Mouse (Mus musculus): Measurements from ENCODE around the gene Arhgef28. TPM values are rescaled to one million over a fixed set of nuclear protein-coding genes. Genes with fewer than 3 reads are reported as not detected.

Gene Arhgef28
- total and polyA plus RNA-seq, 2 experiments from 2014 or later, result 21.9 to 28.4 TPM

GRCm38 (mm10) chr13:98186179-98186578 lies 20.1 kb downstream of the Arhgef28 start:
- Histone ChIP-seq H3K36me3 (ENCODE audit: insufficient read depth, low read length) (no peaks in the 10 kb centered on the region), H3K4me3 (ENCODE audit: low read length) (no peak overlapping the region), H3K4me2 (ENCODE audit: low read depth, low read length) (no peak overlapping the region), H3K27ac (no peak overlapping the region), H3K9me3 (ENCODE audit: low read length) (no peaks in the 10 kb centered on the region), H3K27me3 (ENCODE audit: insufficient read depth, low read length) (no peaks in the 10 kb centered on the region), H3K9ac (replicated peaks; ENCODE audit: low read length) (no peak overlapping the region), H3K4me1 (ENCODE audit: insufficient read depth, low read length) (no peaks in the 10 kb centered on the region)
- no peak for TF ChIP-seq CTCF (IDR thresholded peaks at IDR 0.05; ENCODE audit: low read depth)
- ATAC-seq, result no peak
- 35% methylated on average over 5 of the region's 5 CpGs for WGBS
- peak; percentile 53 for DNase-seq (ENCODE audit: low spot score)

GRCm38 (mm10) chr13:98184632-98185031 lies 21.6 kb downstream of the Arhgef28 start:
- Histone ChIP-seq H3K36me3 (ENCODE audit: insufficient read depth, low read length) (no peaks in the 10 kb centered on the region), H3K27ac (no peak overlapping the region), H3K9me3 (ENCODE audit: low read length) (no peaks in the 10 kb centered on the region), H3K4me2 (ENCODE audit: low read depth, low read length) (no peak overlapping the region), H3K27me3 (ENCODE audit: insufficient read depth, low read length) (no peaks in the 10 kb centered on the region), H3K9ac (replicated peaks; ENCODE audit: low read length) (no peak overlapping the region), H3K4me1 (ENCODE audit: insufficient read depth, low read length) (no peaks in the 10 kb centered on the region), H3K4me3 (ENCODE audit: low read length) (no peak overlapping the region)
- no peak for DNase-seq (ENCODE audit: low spot score)
- no peak for TF ChIP-seq CTCF (IDR thresholded peaks at IDR 0.05; ENCODE audit: low read depth)
- ATAC-seq, result no peak
- WGBS, result 45% methylated on average over 3 of the region's 3 CpGs

- no peak overlapping the region for H3K27ac ChIP-seq
- H3K9ac ChIP-seq (replicated peaks; ENCODE audit: low read length), result no peak overlapping the region
Measured at GRCm38 (mm10) chr13:98183157-98183878, 22.9 kb downstream of the Arhgef28 start.

GRCm38 (mm10) chr13:98182330-98182729 lies 23.9 kb downstream of the Arhgef28 start:
- ATAC-seq, result no peak
- Histone ChIP-seq H3K4me3 (ENCODE audit: low read length) (no peak overlapping the region), H3K36me3 (ENCODE audit: insufficient read depth, low read length) (no peaks in the 10 kb centered on the region), H3K27ac (no peak overlapping the region), H3K4me2 (ENCODE audit: low read depth, low read length) (no peak overlapping the region), H3K27me3 (ENCODE audit: insufficient read depth, low read length) (no peaks in the 10 kb centered on the region), H3K9me3 (ENCODE audit: low read length) (no peaks in the 10 kb centered on the region), H3K4me1 (ENCODE audit: insufficient read depth, low read length) (no peaks in the 10 kb centered on the region), H3K9ac (replicated peaks; ENCODE audit: low read length) (no peak overlapping the region)
- DNase-seq (ENCODE audit: low spot score), result no peak
- no peak for TF ChIP-seq CTCF (IDR thresholded peaks at IDR 0.05; ENCODE audit: low read depth)
- WGBS, result 84% methylated on average over 11 of the region's 11 CpGs

More at GRCm38 (mm10) chr13:98183157-98183878, 22.9 kb downstream of the Arhgef28 start:
- DNase-seq (ENCODE audit: low spot score), result no peak
- H3K36me3 ChIP-seq (ENCODE audit: insufficient read depth, low read length), result no peaks in the 10 kb centered on the region
- H3K4me2 ChIP-seq (ENCODE audit: low read depth, low read length), result no peak overlapping the region
- ATAC-seq, result no peak
- no peaks in the 10 kb centered on the region for H3K4me1 ChIP-seq (ENCODE audit: insufficient read depth, low read length)
- no peaks in the 10 kb centered on the region for H3K27me3 ChIP-seq (ENCODE audit: insufficient read depth, low read length)
- no peak for TF ChIP-seq CTCF (IDR thresholded peaks at IDR 0.05; ENCODE audit: low read depth)
- WGBS, result 85% methylated on average over 21 of the region's 21 CpGs
- no peak overlapping the region for H3K4me3 ChIP-seq (ENCODE audit: low read length)
- H3K9me3 ChIP-seq (ENCODE audit: low read length), result no peaks in the 10 kb centered on the region

GRCm38 (mm10) chr13:98180636-98181035 lies 25.6 kb downstream of the Arhgef28 start:
- ATAC-seq, result no peak
- DNase-seq (ENCODE audit: low spot score), result no peak
- TF ChIP-seq CTCF (IDR thresholded peaks at IDR 0.05; ENCODE audit: low read depth), result no peak
- no peaks in the 10 kb centered on the region for H3K27me3 ChIP-seq (ENCODE audit: insufficient read depth, low read length)
- 86% methylated on average over 8 of the region's 8 CpGs for WGBS
- H3K4me2 ChIP-seq (ENCODE audit: low read depth, low read length), result no peak overlapping the region
- H3K4me3 ChIP-seq (ENCODE audit: low read length), result no peak overlapping the region
- H3K27ac ChIP-seq, result no peak overlapping the region
- no peak overlapping the region for H3K9ac ChIP-seq (replicated peaks; ENCODE audit: low read length)
- H3K36me3 ChIP-seq (ENCODE audit: insufficient read depth, low read length), result no peaks in the 10 kb centered on the region
- H3K9me3 ChIP-seq (ENCODE audit: low read length), result no peaks in the 10 kb centered on the region
- H3K4me1 ChIP-seq (ENCODE audit: insufficient read depth, low read length), result no peaks in the 10 kb centered on the region

- H3K9me3 ChIP-seq (ENCODE audit: low read length), result no peaks in the 10 kb centered on the region
- DNase-seq (ENCODE audit: low spot score), result no peak
- no peaks in the 10 kb centered on the region for H3K36me3 ChIP-seq (ENCODE audit: insufficient read depth, low read length)
- no peaks in the 10 kb centered on the region for H3K4me1 ChIP-seq (ENCODE audit: insufficient read depth, low read length)
- no peak overlapping the region for H3K4me2 ChIP-seq (ENCODE audit: low read depth, low read length)
- H3K27me3 ChIP-seq (ENCODE audit: insufficient read depth, low read length), result no peaks in the 10 kb centered on the region
- no peak overlapping the region for H3K27ac ChIP-seq
- no peak overlapping the region for H3K4me3 ChIP-seq (ENCODE audit: low read length)
- TF ChIP-seq CTCF (IDR thresholded peaks at IDR 0.05; ENCODE audit: low read depth), result no peak
- no peak overlapping the region for H3K9ac ChIP-seq (replicated peaks; ENCODE audit: low read length)
- ATAC-seq, result no peak
- WGBS, result 83% methylated on average over 10 of the region's 10 CpGs
Measured at GRCm38 (mm10) chr13:98175323-98176007, 30.8 kb downstream of the Arhgef28 start.

- DNase-seq (ENCODE audit: low spot score), result no peak
- Histone ChIP-seq H3K36me3 (ENCODE audit: insufficient read depth, low read length) (no peaks in the 10 kb centered on the region), H3K4me3 (ENCODE audit: low read length) (no peak overlapping the region), H3K27me3 (ENCODE audit: insufficient read depth, low read length) (no peaks in the 10 kb centered on the region), H3K9me3 (ENCODE audit: low read length) (no peaks in the 10 kb centered on the region), H3K9ac (replicated peaks; ENCODE audit: low read length) (no peak overlapping the region), H3K4me2 (ENCODE audit: low read depth, low read length) (no peak overlapping the region), H3K27ac (no peak overlapping the region), H3K4me1 (ENCODE audit: insufficient read depth, low read length) (no peaks in the 10 kb centered on the region)
- ATAC-seq, result no peak
- WGBS, result 69% methylated on average over 6 of the region's 6 CpGs
- no peak for TF ChIP-seq CTCF (IDR thresholded peaks at IDR 0.05; ENCODE audit: low read depth)
Measured at GRCm38 (mm10) chr13:98173008-98173407, 33.2 kb downstream of the Arhgef28 start.

Data from hindbrain, postnatal 0 days (tissue).